Mouse (Mus musculus) urinary bladder, postnatal 36 days (tissue): Measurements from ENCODE around the gene Strn.

Source experiments
- DNase-seq, 2 experiments: peaks; one replicate each; pipeline ENCODE4 v3.0.0; 2022; ENCODE audit warnings: low spot score in 2 of 2, mixed read lengths in 1 of 2

Gene Strn

GRCm38 (mm10) chr17:78737096-78737495 is at the start of gene Strn:
Gene Strn, minus strand, starts transcription at chr17:78737196.
- DNase-seq: no peak

GRCm38 (mm10) chr17:78778765-78779164 is 41.8 kb upstream of the Strn start:
- DNase-seq: no peak

GRCm38 (mm10) chr17:78772317-78772716 is 35.3 kb upstream of the Strn start:
- DNase-seq: no peak

GRCm38 (mm10) chr17:78770932-78771331 is 33.9 kb upstream of the Strn start:
- no peak for DNase-seq

- no peak for DNase-seq
These were observed 32.3 kb upstream of the Strn start for GRCm38 (mm10) chr17:78769341-78769740.

- no peak for DNase-seq
These were observed 31.9 kb upstream of the Strn start for GRCm38 (mm10) chr17:78768937-78769336.

- no peak for DNase-seq
These were observed 30.6 kb upstream of the Strn start for GRCm38 (mm10) chr17:78767546-78767945.

GRCm38 (mm10) chr17:78766084-78766483 is 29.1 kb upstream of the Strn start:
- DNase-seq: no peak

GRCm38 (mm10) chr17:78763272-78763671 is 26.3 kb upstream of the Strn start:
- no peak for DNase-seq

- DNase-seq: no peak
These were observed 16.1 kb upstream of the Strn start for GRCm38 (mm10) chr17:78752938-78753655.

GRCm38 (mm10) chr17:78752064-78752463 is 15.1 kb upstream of the Strn start:
- no peak for DNase-seq

GRCm38 (mm10) chr17:78748440-78748839 is 11.4 kb upstream of the Strn start:
- DNase-seq: no peak

GRCm38 (mm10) chr17:78738416-78738815 is 1.4 kb upstream of the Strn start:
- DNase-seq: no peak

GRCm38 (mm10) chr17:78737771-78738170 is 775 bp upstream of the Strn start:
- DNase-seq: no peak

GRCm38 (mm10) chr17:78736473-78736988 is 465 bp downstream of the Strn start:
- peak; percentile 99 to 100 for DNase-seq

GRCm38 (mm10) chr17:78735731-78736472 is 1.1 kb downstream of the Strn start:
- DNase-seq: peak in 1 of 2 experiments; percentile 4

- no peak for DNase-seq
These were observed 2.2 kb downstream of the Strn start for GRCm38 (mm10) chr17:78734806-78735205.

GRCm38 (mm10) chr17:78732056-78732455 is 4.9 kb downstream of the Strn start:
- no peak for DNase-seq

- DNase-seq: no peak
These were observed 10.1 kb downstream of the Strn start for GRCm38 (mm10) chr17:78726746-78727449.

- DNase-seq: no peak
These were observed 12.4 kb downstream of the Strn start for GRCm38 (mm10) chr17:78724461-78725055.

GRCm38 (mm10) chr17:78721690-78722089 is 15.3 kb downstream of the Strn start:
- DNase-seq: no peak

GRCm38 (mm10) chr17:78719086-78719485 is 17.9 kb downstream of the Strn start:
- no peak for DNase-seq
